ENCODE assay signal across 9 mouse cellular contexts in genomic region chr9:66004380-66004779, GRCm38 (mm10). TPM values are rescaled to one million over a fixed set of nuclear protein-coding genes. Genes with fewer than 3 reads are reported as not detected.
DNase-seq lines count a peak whose midpoint lies in the region; ATAC-seq and TF ChIP-seq lines count a peak whose summit lies in the region.
"Had no signal": no experiment of that assay in that cellular context is flagged by ENCODE, and none has a peak within 500 bp of the region (broad histone marks: within the 10 kb centered on the region; RNA-seq: fewer than 3 reads in every experiment).

No protein-coding gene starts in this region.

- no peak overlapping the region for H3K27ac ChIP-seq in liver, adult 2 months (replicated peaks; ENCODE audit: insufficient read depth, low read depth, low read length)
- no peak overlapping the region for H3K27ac ChIP-seq in liver, embryonic 12.5 days
- H3K27ac ChIP-seq in embryonic facial prominence, embryonic 14.5 days (replicated peaks; ENCODE audit: low read depth, low read length): no peak overlapping the region
- H3K27ac ChIP-seq in hindbrain, embryonic 14.5 days: no peak overlapping the region
- H3K27ac ChIP-seq in midbrain, embryonic 14.5 days (replicated peaks; ENCODE audit: low read depth, low read length): no peak overlapping the region

- peaks cover 21% of the 10 kb centered on the region for H3K36me3 ChIP-seq in liver, adult 2 months (ENCODE audit: control insufficient read depth, insufficient read depth, low read length)
- H3K36me3 ChIP-seq in liver, embryonic 12.5 days: peaks cover 35% of the 10 kb centered on the region
- peaks cover 36% of the 10 kb centered on the region for H3K36me3 ChIP-seq in embryonic facial prominence, embryonic 14.5 days (ENCODE audit: control insufficient read depth, insufficient read depth, low read length)
- peaks cover 32% of the 10 kb centered on the region for H3K36me3 ChIP-seq in hindbrain, embryonic 14.5 days (replicated peaks; ENCODE audit: control insufficient read depth, insufficient read depth)
- peaks cover 24% of the 10 kb centered on the region for H3K36me3 ChIP-seq in midbrain, embryonic 14.5 days (ENCODE audit: control insufficient read depth, insufficient read depth, low read length)

- TF ChIP-seq POLR2A in liver, adult 2 months (IDR thresholded peaks at IDR 0.05; ENCODE audit: extremely low read depth, insufficient read depth, low read length): no peak

- peaks cover 4% of the 10 kb centered on the region; the same call in 1 of the 2 replicates for H3K4me1 ChIP-seq in liver, adult 2 months (ENCODE audit: control insufficient read depth, insufficient read depth, low read length)
- H3K4me1 ChIP-seq in liver, embryonic 12.5 days: no peaks in the 10 kb centered on the region
- H3K4me1 ChIP-seq in embryonic facial prominence, embryonic 14.5 days (ENCODE audit: control insufficient read depth, insufficient read depth, low read length): no peaks in the 10 kb centered on the region
- H3K4me1 ChIP-seq in hindbrain, embryonic 14.5 days (replicated peaks; ENCODE audit: control insufficient read depth, insufficient read depth, low read length): no peaks in the 10 kb centered on the region
- no peaks in the 10 kb centered on the region for H3K4me1 ChIP-seq in midbrain, embryonic 14.5 days (ENCODE audit: control insufficient read depth, insufficient read depth, low read length)

- no peak overlapping the region for H3K9ac ChIP-seq in liver, adult 2 months (ENCODE audit: low read depth, low read length)
- no peak overlapping the region for H3K9ac ChIP-seq in liver, embryonic 12.5 days
- H3K9ac ChIP-seq in embryonic facial prominence, embryonic 14.5 days (ENCODE audit: low read depth, low read length): no peak overlapping the region
- no peak overlapping the region for H3K9ac ChIP-seq in hindbrain, embryonic 14.5 days
- H3K9ac ChIP-seq in midbrain, embryonic 14.5 days (replicated peaks; ENCODE audit: low read length): no peak overlapping the region

- H3K79me2 ChIP-seq in liver, adult 2 months (ENCODE audit: control insufficient read depth, insufficient read depth, low read length): no peaks in the 10 kb centered on the region

- no peak for ATAC-seq in liver, embryonic 12.5 days
- no peak for ATAC-seq in embryonic facial prominence, embryonic 14.5 days (ENCODE audit: low read depth)
- ATAC-seq in hindbrain, embryonic 14.5 days (ENCODE audit: low FRiP score): no peak
- no peak for ATAC-seq in midbrain, embryonic 14.5 days (ENCODE audit: low FRiP score, low TSS enrichment)

- no peaks in the 10 kb centered on the region for H3K9me3 ChIP-seq in liver, embryonic 12.5 days (replicated peaks)
- no peaks in the 10 kb centered on the region for H3K9me3 ChIP-seq in embryonic facial prominence, embryonic 14.5 days (ENCODE audit: control insufficient read depth, low read length)
- H3K9me3 ChIP-seq in hindbrain, embryonic 14.5 days (ENCODE audit: control insufficient read depth, low read length): no peaks in the 10 kb centered on the region
- no peaks in the 10 kb centered on the region for H3K9me3 ChIP-seq in midbrain, embryonic 14.5 days (ENCODE audit: control insufficient read depth, low read length)

- 60% methylated on average over 4 of the region's 4 CpGs for WGBS in liver, adult 2 months
- 26% methylated on average over 4 of the region's 4 CpGs for WGBS in liver, embryonic 12.5 days (ENCODE audit: insufficient replicate concordance)
- 25% methylated on average over 4 of the region's 4 CpGs for WGBS in embryonic facial prominence, embryonic 14.5 days
- 48% methylated on average over 4 of the region's 4 CpGs for WGBS in hindbrain, embryonic 14.5 days
- WGBS in midbrain, embryonic 14.5 days: 40% methylated on average over 4 of the region's 4 CpGs

- no peak overlapping the region for H3K4me3 ChIP-seq in liver, adult 2 months (ENCODE audit: insufficient read depth, low read depth, low read length)
- H3K4me3 ChIP-seq in liver, embryonic 12.5 days: no peak overlapping the region
- H3K4me3 ChIP-seq in embryonic facial prominence, embryonic 14.5 days (ENCODE audit: low read depth, low read length): no peak overlapping the region
- no peak overlapping the region for H3K4me3 ChIP-seq in hindbrain, embryonic 14.5 days (replicated peaks; ENCODE audit: low read length)
- no peak overlapping the region for H3K4me3 ChIP-seq in midbrain, embryonic 14.5 days (replicated peaks; ENCODE audit: low read depth, low read length)
- H3K4me3 ChIP-seq: myocyte had no signal

- no peak overlapping the region for H3K4me2 ChIP-seq in liver, embryonic 12.5 days
- H3K4me2 ChIP-seq in embryonic facial prominence, embryonic 14.5 days (ENCODE audit: low read depth, low read length): peak overlapping the region; percentile 30; the same call in 1 of the 2 replicates
- no peak overlapping the region for H3K4me2 ChIP-seq in hindbrain, embryonic 14.5 days (replicated peaks)
- H3K4me2 ChIP-seq in midbrain, embryonic 14.5 days (ENCODE audit: low read length): no peak overlapping the region

- H3K27me3 ChIP-seq in liver, adult 2 months (ENCODE audit: control insufficient read depth, insufficient read depth, low read length): no peaks in the 10 kb centered on the region
- no peaks in the 10 kb centered on the region for H3K27me3 ChIP-seq in liver, embryonic 12.5 days (replicated peaks)
- no peaks in the 10 kb centered on the region for H3K27me3 ChIP-seq in embryonic facial prominence, embryonic 14.5 days (replicated peaks; ENCODE audit: control insufficient read depth, insufficient read depth, low read length)
- no peaks in the 10 kb centered on the region for H3K27me3 ChIP-seq in hindbrain, embryonic 14.5 days (ENCODE audit: control insufficient read depth, insufficient read depth, low read length)
- H3K27me3 ChIP-seq in midbrain, embryonic 14.5 days (ENCODE audit: control insufficient read depth, insufficient read depth, low read length): no peaks in the 10 kb centered on the region

- peak; percentile 41 for DNase-seq in liver, adult 2 months (ENCODE audit: extremely low read depth, low read depth, low spot score)
- peak; percentile 53 for DNase-seq in adrenal gland, postnatal 14 days
- DNase-seq in embryonic facial prominence, embryonic 14.5 days (ENCODE audit: low spot score): peak; percentile 85
- DNase-seq in hindbrain, embryonic 14.5 days (ENCODE audit: low spot score): peak; percentile 52
- peak; percentile 6 to 17 for DNase-seq in layer of hippocampus, postnatal 36 days
- DNase-seq in midbrain, embryonic 14.5 days: peak; percentile 73
- DNase-seq in thymus, postnatal 14 days: peak; percentile 41

- TF ChIP-seq CTCF in liver, adult 2 months (IDR thresholded peaks at IDR 0.05; ENCODE audit: low read depth, low read length): no peak

RNA-seq across cellular contexts. Expression of gene Ppib, which starts 55.6 kb away (rescaled TPM):
- 435 and 458 TPM in 2 replicates for total RNA-seq in liver, adult 2 months (2014; rRNA removed)
- 240 and 247 TPM in 2 replicates for polyA plus RNA-seq in liver, adult 2 months (2012; rRNA removed)
- 392 and 399 TPM in 2 replicates for polyA plus RNA-seq in liver, embryonic 12.5 days (2016; fragmentation: Nextera tagmentation; extraction: Ambion mirVana)
- 322 and 341 TPM in 2 replicates for total RNA-seq in adrenal gland, postnatal 14 days (2021)
- 801 and 834 TPM in 2 replicates for polyA plus RNA-seq in embryonic facial prominence, embryonic 14.5 days (2014; fragmentation: Nextera tagmentation; extraction: Ambion mirVana)
- 364 and 387 TPM in 2 replicates for polyA plus RNA-seq in hindbrain, embryonic 14.5 days (2014; fragmentation: Nextera tagmentation; extraction: Ambion mirVana)
- total RNA-seq in layer of hippocampus, postnatal 36 days (2021): 100 to 1,000 TPM; 194 to 206 TPM
- polyA plus RNA-seq in midbrain, embryonic 14.5 days (2014; fragmentation: Nextera tagmentation; extraction: Ambion mirVana): 333 and 347 TPM in 2 replicates

Comparison
In these comparisons a context has a peak if more than half of its experiments do, and no peak if none do; other contexts are left out.
1. DNase-seq: peak in every context shown above with its lines; median percentile 85 in embryonic facial prominence, embryonic 14.5 days; 73 in midbrain, embryonic 14.5 days; 53 in adrenal gland, postnatal 14 days; 52 in hindbrain, embryonic 14.5 days; 41 in liver, adult 2 months; 41 in thymus, postnatal 14 days; 12 in layer of hippocampus, postnatal 36 days.